Mouse (Mus musculus) spleen, postnatal 14 days (tissue): ENCODE measurements at regions not wholly inside any gene's neighbourhood (a gene's known extent, or its start where the extent isn't known, plus 50 kb on each side); places are given as distances from the start of the nearest gene placed in this dataset.
A peak's percentile ranks its signal among the peaks of the same experiment; 100 is the strongest.

Source experiments
- DNase-seq, 2 experiments: peaks; one replicate each; pipeline ENCODE4 v3.0.0; 2021 to 2022; ENCODE audit warnings: low spot score in 2 of 2

GRCm38 (mm10) chr1:189991089-189991488 is 68.9 kb upstream of the Smyd2 start:
- DNase-seq, result no peak

GRCm38 (mm10) chr1:189990046-189990622 is 68.0 kb upstream of the Smyd2 start:
- DNase-seq, result no peak

- DNase-seq, result no peak
Observed at GRCm38 (mm10) chr1:189989376-189989775, 67.2 kb upstream of the Smyd2 start.

- no peak for DNase-seq
Observed at GRCm38 (mm10) chr1:189988864-189989263, 66.7 kb upstream of the Smyd2 start.

GRCm38 (mm10) chr1:189985516-189986205 is 63.5 kb upstream of the Smyd2 start:
- no peak for DNase-seq

GRCm38 (mm10) chr1:189978244-189978643 is 56.1 kb upstream of the Smyd2 start:
- DNase-seq, result no peak

- DNase-seq, result no peak
Observed at GRCm38 (mm10) chr1:189975660-189976059, 53.5 kb upstream of the Smyd2 start.

GRCm38 (mm10) chr1:189972790-189973406 is 50.7 kb upstream of the Smyd2 start:
- peak; percentile 40 to 71 for DNase-seq
